Mouse (Mus musculus): ENCODE measurements around the gene Fosl2. TPM values are rescaled to one million over a fixed set of nuclear protein-coding genes. Genes with fewer than 3 reads are reported as not detected.
A peak's percentile ranks its signal among the peaks of the same experiment; 100 is the strongest.

The Fosl2 gene
- total RNA-seq (2021) = 10 to 100 TPM; 28.4 to 35.1 TPM

DNA sequence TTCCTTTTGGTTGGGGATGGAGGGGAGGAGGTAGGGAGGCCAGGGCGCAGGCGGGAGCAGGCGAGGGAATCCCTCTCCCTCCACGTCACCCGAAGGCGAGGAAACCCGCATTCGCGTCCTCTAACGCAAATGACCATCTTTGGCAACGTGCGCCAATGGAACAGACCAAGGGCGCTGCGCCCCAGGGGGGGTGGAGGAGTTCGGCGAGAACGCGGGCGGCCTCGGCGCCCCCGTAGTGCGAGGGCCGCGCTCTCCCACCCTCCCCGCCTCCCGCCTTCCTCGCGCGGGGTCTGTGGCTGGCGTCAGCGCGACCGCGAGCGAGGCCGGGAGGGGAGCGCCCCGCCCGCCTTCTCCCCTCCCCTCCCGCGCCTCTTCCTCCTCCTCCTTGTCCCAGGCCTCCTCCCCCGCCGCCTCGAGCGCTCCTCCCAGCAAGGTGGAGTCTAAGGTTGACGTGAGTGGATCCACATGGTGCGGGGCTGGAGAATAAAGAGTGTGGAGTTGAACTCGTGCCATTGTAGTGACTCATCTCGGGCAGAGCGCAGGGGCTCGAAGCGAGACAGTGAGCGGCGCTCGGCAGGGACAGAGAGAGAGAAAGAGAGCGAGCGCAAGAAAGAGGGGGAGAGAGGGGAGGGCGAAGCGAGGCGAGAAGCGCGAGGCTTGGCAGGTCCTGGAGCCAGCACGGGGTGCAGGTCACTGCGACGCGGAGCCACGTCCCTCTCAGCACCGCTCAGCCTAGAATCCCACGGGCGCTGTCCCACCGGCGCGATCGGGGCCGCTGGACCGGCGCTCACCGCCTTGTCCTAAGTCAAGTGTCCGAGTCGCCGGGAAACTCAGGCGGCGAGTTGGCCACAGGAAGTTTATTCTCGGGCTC is at the start of gene Fosl2:
TSS of gene Fosl2 (plus strand) at position 466 of the 871 bp plus-strand sequence.
- intact Hi-C loops (cut with DNase I) = loop anchor here (1.0 to 5.0 kb wide), 4 partner anchors 258 to 523 kb away; no protein-coding TSS in a partner anchor
- peak; percentile 92 to 94 for DNase-seq

GRCm38 (mm10) chr5:32085971-32086370 is 49.6 kb upstream of the Fosl2 start:
- intact Hi-C loops (cut with DNase I) = no loop called here
- no peak for DNase-seq

DNA sequence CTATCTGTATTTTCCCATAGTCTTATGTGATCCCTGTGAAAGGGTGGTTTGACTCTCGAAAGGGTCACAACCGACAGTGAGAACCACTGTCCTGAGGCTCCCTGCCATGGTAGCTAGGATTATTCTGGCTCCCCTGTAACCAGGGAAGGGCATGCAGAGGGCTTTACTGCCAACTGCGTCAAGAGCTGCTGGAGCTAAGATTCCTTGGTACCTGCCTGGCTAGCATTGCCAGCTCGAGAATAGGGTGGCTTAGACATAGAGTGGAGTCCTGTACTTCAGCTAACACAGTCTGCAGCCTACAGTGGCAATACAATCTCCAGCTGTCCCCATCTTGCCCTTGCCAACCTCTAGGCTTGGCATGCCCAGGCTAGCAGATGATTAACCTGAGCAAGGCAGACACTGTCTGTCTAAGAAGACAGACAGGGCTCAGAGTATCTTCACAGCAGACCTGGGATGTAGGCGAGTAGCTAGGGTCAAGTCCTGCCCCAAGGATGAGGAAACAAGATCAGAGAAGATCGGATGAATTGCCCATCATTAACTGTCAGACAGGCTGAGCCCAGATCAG is 49.0 kb upstream of the Fosl2 start:
- DNase-seq = no peak
- intact Hi-C loops (cut with DNase I) = no loop called here

DNA sequence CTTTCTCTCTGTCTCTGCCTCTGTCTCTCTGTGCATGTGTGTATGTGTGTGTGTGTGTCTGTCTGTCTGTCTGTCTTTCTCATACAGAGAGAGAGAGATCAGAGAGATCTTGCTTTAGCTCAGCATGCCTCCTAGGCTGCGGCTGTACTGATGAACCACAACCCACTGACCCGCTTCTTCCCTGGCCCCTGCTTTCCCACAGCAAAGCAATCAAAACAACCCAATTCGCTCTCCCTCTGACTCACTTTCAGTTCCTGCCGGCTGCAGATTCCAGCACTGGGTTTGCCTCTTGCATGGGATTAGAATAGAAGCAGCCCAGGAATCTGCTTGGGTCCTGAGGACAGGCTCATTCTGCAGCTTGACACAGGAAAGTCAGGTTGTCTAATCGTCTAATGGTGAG is 46.1 kb upstream of the Fosl2 start:
- peak in 1 of 2 experiments; percentile 16 for DNase-seq
- intact Hi-C loops (cut with DNase I) = no loop called here

GRCm38 (mm10) chr5:32092281-32092680 is 43.3 kb upstream of the Fosl2 start:
- intact Hi-C loops (cut with DNase I) = no loop called here
- no peak for DNase-seq

GRCm38 (mm10) chr5:32098691-32099090 is 36.9 kb upstream of the Fosl2 start:
- intact Hi-C loops (cut with DNase I) = no loop called here
- no peak for DNase-seq

- peak; percentile 64 to 77 for DNase-seq
- intact Hi-C loops (cut with DNase I) = no loop called here
Observed at GRCm38 (mm10) chr5:32102484-32102883, 33.1 kb upstream of the Fosl2 start.

DNA sequence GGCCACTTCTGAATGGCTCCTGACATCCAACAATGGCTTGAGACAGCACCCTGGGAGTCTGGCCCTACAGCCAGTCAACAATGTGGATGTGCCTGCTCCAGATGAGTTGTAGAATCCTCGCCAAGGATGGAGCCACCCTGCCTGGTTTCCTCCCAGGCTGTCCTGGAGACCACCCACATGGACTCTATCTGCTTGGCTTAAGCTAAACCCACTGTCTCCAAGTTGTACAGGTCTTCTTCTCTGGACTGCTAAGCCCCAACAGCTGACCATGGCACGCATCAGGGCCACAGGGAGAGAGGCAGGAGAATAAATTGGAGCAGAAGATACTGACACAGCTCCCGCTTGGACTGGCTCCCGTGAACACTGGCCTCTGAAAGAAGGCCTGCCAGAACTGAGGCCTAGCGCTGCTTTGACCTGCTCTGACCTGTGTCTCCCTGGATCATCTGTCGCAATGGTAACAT is 32.6 kb upstream of the Fosl2 start:
- peak; percentile 46 to 48 for DNase-seq
- intact Hi-C loops (cut with DNase I) = no loop called here

DNA sequence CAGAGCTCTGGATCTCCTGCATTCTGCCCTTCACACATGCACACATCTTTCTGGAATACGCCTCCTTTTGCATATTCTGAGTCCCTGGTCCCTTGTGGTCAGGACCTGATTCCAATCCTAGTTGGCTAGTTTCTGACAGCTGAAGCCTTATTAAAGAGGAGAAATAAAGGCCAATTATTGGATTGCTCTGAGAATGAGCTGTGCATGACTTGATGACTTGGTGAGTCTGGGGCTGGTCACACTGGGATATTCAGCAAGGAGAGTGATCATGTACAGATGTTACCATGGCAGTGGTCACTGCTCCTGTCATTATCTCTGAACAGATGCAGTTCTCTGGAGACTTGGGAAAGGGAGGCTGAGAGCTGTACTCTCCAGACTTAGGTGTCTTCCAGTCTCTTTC is 32.1 kb upstream of the Fosl2 start:
- intact Hi-C loops (cut with DNase I) = no loop called here
- no peak for DNase-seq

- intact Hi-C loops (cut with DNase I) = no loop called here
- DNase-seq = no peak
Observed at GRCm38 (mm10) chr5:32104119-32104990, 31.2 kb upstream of the Fosl2 start.

DNA sequence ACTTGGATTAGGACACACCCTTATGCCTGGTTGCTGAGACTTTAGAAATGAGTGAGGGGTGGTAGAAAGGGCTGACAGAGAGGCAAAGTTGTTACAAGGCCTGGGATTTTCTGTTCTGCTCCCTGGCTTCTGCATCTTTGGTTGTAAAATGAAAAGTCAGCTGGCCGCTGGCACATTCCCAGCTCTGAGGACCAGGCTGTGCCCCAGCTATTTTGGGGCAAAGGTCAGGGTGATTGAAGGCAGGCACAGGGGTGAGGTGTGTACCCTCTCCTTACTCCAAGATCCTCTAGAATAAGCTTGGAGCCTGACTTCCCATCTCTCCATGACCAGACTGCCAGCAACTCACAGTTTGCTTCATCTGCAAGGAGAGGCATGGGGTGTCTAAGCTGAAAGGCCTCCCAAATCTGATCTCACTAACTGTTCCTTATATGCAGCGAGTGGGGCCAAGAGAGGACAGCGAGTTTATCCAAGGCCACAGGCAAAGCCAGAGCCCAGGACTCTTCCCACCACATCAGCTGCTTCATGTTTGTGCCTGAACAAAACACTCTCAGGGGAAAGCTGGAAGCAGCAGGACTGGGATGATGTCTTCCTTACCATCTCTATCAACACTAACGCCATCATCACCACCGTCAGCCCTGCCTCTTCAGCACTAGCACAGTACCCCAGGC is 29.0 kb upstream of the Fosl2 start:
- no peak for DNase-seq
- intact Hi-C loops (cut with DNase I) = no loop called here

DNA sequence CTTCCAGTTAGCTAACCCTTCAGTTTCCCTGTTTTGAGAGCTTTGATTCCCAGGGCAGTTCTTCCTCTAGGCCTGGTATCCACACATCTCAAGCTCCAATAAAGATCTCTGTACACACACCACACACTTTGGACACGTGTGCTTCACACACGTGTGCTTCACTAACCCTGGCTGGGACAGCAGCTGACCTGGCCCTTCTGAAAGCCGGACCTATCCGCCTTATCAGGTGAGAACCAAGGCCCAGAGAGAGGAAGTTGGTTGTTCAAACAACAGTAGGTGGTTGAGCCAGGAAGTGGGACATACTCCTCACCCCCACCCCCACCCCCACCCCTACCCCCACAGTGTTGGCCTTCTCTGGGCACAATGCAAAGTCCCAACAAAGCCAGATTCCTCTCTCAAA is 24.9 kb upstream of the Fosl2 start:
- intact Hi-C loops (cut with DNase I) = no loop called here
- no peak for DNase-seq

DNA sequence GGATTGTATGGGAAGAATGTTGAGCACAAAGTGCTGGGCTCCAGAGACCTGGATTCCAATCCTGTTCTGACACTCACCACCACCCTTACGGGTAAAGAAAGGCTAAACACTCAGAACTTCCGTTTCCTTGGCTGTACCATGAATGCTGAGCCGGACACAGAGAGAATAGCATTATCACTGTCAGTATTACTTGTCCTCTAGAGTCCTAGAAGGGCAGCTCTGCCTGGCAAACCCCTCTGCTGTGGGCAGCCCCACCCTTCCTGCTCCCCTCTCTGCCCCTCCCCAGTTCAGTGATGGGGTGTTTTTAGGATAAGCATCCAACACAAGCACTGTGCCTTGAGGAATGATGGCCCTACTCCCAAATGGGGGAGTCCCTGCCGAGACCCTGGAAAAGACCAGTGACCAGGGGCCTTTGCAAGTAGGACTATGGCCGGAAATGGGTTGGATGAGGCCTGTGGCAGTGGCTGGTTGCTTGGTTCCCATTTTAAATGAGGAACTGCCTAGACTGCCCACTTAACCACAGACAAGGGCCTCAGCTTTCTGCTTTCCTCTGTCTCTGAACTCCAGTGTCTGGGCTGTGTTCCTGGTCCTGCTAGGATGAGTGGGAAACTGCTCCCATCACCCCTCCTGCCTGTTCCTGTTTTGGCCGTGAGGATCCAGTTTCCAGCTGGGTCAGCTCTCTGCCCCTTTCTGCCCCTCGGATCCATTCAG is 23.2 kb upstream of the Fosl2 start:
- DNase-seq = peak in 1 of 2 experiments; percentile 25
- intact Hi-C loops (cut with DNase I) = no loop called here

DNA sequence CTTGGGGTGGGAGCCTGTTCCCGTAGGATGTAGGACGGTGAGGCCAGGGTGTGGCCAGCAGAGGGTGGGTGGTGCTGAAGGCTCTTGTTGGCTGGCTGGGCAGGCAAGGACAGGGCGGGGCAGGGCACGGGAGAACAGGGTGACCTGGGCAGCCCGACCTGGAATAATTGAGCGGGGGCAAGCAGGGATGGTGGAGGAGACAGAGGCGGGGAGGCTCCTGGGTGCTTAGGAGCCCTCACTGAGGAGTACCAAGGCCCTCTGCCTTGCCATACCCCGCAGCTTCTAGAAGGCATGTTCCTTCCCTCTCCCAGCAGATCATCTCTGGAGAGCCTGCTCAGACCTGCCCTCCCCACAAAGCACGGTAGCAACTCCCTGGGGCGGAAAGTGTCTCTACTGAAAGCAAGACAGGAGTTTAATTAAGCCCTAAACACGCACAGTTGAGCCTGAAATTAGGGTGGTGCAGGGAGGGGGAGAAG is 14.7 kb upstream of the Fosl2 start:
- intact Hi-C loops (cut with DNase I) = no loop called here
- no peak for DNase-seq

DNA sequence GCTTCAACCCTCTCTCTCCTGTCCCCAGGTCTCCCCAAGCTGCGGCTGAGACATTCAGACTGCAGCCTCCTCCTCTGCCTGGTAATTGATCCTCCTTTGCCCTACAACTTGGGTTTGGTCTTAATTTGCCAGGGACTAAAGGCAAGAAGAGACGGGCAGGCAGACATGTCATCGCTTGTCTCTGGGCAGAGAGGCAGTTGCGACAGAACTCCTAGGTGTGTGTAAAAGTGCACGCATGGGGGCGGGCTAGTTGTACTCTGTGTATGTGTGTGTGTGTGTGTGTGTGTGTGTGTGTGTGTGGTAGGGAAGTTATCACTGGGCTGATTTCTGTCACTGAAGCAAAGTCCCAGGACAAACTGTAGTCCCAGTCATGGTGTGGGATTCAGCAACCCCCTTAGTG is 13.7 kb upstream of the Fosl2 start:
- no peak for DNase-seq
- intact Hi-C loops (cut with DNase I) = no loop called here

DNA sequence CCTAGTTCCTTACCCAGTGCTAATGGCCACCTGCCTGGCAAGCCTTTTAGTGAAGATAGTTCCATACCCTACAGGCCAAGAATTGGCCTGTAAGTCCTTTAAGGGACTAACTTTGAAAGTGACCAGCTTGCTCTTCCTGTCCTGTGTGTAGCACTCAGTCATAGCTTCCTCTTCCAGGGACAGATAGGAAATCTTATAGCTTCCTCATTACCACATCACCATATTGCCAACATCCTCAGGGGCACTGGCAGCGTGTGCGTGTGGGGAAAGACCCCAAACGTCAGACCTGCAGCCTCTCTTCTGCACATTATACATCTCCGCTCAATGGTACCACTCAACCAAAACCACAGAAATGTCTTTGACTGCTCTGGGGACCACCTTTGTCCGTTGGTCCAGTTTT is 13.2 kb upstream of the Fosl2 start:
- no peak for DNase-seq
- intact Hi-C loops (cut with DNase I) = no loop called here

DNA sequence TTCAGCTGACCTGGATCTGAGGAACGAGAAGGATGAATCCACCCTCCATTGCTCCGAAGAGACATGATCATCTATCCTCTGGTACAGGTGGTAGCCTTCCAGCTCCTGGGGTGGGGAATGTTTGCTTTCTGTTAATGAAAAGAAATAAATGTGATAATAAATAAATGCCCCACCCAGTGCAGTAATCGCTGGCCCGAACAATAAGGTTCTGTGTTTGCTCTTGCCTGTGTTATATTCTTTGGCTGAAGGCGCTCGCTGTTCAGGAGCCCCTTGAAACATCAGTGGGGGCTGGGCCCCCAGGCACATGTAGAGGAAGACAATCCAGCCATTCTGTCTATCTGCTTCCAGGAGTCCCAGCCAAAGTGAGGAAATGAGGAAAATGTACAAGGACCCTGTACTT is 10.6 kb upstream of the Fosl2 start:
- intact Hi-C loops (cut with DNase I) = no loop called here
- no peak for DNase-seq

GRCm38 (mm10) chr5:32127226-32127625 is 8.4 kb upstream of the Fosl2 start:
- intact Hi-C loops (cut with DNase I) = no loop called here
- no peak for DNase-seq

- DNase-seq = no peak
- intact Hi-C loops (cut with DNase I) = no loop called here
Observed at GRCm38 (mm10) chr5:32127927-32128326, 7.7 kb upstream of the Fosl2 start.

DNA sequence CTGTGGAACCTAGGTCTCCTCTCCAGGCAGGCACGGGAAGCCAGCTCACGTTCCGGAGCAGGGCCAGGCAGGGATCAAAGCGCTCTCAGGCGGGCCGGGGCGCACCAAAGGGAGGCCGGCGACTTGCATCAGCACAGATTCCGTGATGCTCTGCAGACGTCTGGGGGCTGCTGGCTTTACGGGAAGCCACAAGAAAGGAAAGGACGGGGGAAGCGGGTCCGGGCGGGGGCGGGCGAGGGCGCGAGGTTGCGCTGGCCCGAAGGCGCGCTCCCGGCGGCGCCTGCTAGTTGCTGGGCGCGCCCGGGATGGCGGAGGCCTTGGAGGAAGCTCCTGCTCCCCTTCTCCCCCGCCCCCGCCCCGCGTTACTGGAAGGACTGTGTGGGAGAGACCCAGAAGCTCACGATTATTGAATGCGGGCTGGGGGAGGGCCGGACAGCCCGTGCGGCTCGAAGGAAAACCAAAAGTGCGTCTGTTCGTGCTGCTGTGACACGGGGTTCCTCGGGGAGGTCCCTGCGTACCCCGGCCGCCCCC is 2.6 kb upstream of the Fosl2 start:
- intact Hi-C loops (cut with DNase I) = no loop called here
- peak; percentile 67 to 75 for DNase-seq
